Mouse (Mus musculus) liver, embryonic 14.5 days (tissue): Measurements from ENCODE around the gene Emcn.

Source experiments
- CTCF ChIP-seq: IDR thresholded peaks from 2 replicates; pipeline ENCODE4 v1.5.1; 2016; ENCODE audit warnings: antibody characterized with exemption, low read depth, control low read depth
- EP300 ChIP-seq: IDR thresholded peaks from 2 replicates; pipeline ENCODE4 v1.6.1; 2016; ENCODE audit warnings: antibody characterized with exemption, low read depth

DNA sequence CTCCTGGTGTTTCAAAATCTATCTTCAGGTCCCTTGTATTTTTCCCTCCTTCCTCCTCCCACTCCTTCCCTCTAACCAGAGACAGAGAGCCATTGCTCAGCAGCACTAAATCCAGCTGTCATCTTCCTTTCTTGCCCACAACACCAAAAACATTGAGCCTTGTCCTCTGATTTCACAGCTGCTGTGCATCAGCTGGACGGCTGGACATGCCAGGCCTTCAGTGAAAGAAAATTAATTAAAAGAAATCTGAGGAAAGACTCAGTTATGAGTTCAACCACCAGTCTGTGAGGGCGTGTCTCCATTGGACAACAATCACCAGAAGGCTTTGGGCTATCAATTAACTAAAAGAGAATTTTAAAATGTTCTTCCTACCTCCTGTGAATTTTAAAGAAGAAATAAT lies 42.6 kb upstream of the Emcn start:
- no peak for TF ChIP-seq CTCF
- TF ChIP-seq EP300: no peak
